Mouse (Mus musculus): ENCODE data around the gene Plxnb3. TPM values are rescaled to one million over a fixed set of nuclear protein-coding genes. Genes with fewer than 3 reads are reported as not detected.
"Not testable (repeated sequence)": the region's sequence is repeated elsewhere in the genome, so short reads cannot be mapped to it uniquely, and the experiment has no call there.

The Plxnb3 gene
- polyA plus RNA-seq, 1 experiment from 2014 or later = 0.32 TPM

DNA sequence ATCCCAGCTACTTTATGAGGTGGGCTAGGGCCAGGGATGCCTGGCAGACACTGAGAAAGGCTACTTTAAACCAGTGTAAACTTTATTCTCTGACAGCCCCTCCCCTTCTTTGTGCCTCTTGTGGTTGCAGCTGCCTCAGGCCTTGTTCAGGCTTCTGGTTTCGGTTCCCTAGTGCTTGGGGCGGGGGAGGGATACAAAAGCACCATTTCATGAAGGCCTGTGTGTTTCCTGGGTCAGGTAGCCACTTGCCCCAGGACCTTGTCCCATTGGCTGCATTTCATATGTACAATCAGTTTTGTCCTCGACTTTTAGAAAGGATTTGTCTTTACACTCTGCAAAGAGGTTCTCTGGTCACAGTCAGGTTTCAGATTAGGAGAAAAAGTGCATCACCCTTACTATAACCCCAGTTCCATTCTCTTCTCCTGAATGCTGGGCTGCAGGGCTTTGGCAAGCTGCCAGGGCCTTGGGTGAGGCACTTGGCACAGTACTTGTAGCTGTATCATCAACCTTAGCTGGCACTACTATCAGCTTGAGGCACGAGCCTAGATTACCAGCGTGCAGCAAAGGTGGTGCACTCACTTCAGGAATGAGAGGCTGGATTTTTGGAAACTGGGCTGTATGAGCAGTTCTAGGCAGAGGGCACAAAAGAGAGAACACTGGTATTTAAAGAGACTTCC is 38.1 kb upstream of the Plxnb3 start:
- DNase-seq = peak; percentile 56
- peak overlapping the region; percentile 67 for H3K4me2 ChIP-seq
- 36% methylated on average over 5 of the region's 5 CpGs for WGBS
- no peaks in the 10 kb centered on the region for H3K27me3 ChIP-seq (ENCODE audit: insufficient read depth, low read length)
- H3K27ac ChIP-seq (ENCODE audit: low read depth) = peak overlapping the region; percentile 77
- no peak overlapping the region; the same call in 1 of the 2 replicates for H3K9ac ChIP-seq
- 0 out of 2 replicates have a peak, but pooled peaks cover 4% of the 10 kb centered on the region for H3K36me3 ChIP-seq (ENCODE audit: insufficient read depth)
- no peaks in the 10 kb centered on the region for H3K4me1 ChIP-seq (ENCODE audit: insufficient read depth)
- no peak for ATAC-seq (ENCODE audit: insufficient read depth)
- H3K9me3 ChIP-seq (ENCODE audit: low read depth, low read length) = no peaks in the 10 kb centered on the region
- no peak overlapping the region for H3K4me3 ChIP-seq (ENCODE audit: low read depth, low read length)
- no peak for TF ChIP-seq CTCF (IDR thresholded peaks at IDR 0.05; ENCODE audit: low read depth)

DNA sequence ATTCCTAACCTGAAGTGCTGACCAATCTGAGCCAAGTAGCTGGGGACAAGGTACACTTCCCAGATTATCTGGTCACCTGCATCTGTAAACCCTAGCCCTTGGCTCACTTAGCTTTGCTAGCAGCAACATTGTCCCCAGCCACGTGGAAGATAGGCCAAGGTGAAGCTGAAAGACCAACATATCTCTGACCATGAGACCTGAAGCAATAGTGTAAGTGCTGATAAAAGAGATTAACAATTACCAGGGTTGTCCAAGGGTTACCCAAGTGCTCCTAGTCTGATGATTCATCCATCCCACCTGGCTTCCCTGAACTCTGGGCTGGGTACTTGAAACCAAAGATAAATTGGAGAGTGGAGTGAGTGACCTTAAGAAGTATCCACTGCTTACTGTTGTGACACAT is 26.0 kb upstream of the Plxnb3 start:
- no peak for TF ChIP-seq CTCF (IDR thresholded peaks at IDR 0.05; ENCODE audit: low read depth)
- 0 out of 2 replicates have a peak, but pooled peaks cover 8% of the 10 kb centered on the region for H3K36me3 ChIP-seq (ENCODE audit: insufficient read depth)
- H3K9me3 ChIP-seq (ENCODE audit: low read depth, low read length) = no peaks in the 10 kb centered on the region
- no peak overlapping the region for H3K27ac ChIP-seq (ENCODE audit: low read depth)
- H3K4me2 ChIP-seq = no peak overlapping the region
- H3K27me3 ChIP-seq (ENCODE audit: insufficient read depth, low read length) = no peaks in the 10 kb centered on the region
- 45% methylated on average over 1 of the region's 1 CpGs for whole genome bisulfite sequencing
- ATAC-seq (ENCODE audit: insufficient read depth) (no peak), DNase-seq (no peak)
- H3K9ac ChIP-seq = no peak overlapping the region
- H3K4me3 ChIP-seq (ENCODE audit: low read depth, low read length) = no peak overlapping the region
- no peaks in the 10 kb centered on the region for H3K4me1 ChIP-seq (ENCODE audit: insufficient read depth)

DNA sequence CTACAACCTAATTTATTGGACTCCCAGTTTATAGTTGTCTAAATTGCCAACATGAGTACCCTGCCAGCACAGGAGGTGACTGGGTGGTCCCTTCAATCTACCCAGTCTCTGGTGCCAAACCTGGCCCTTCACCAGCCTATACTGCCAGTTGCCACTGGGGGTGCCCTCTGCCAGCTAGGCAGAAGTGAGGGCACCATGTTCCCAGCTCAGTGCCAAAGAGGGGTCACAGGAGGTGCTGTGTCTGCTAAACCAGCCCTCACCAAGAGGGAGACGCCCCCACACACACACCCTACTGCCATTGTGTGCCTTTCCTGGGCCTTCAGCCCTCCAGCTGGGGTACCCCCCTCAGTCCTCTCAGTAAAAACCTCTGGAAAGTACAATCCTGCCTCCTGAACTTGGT is 18.7 kb upstream of the Plxnb3 start:
- 0 out of 2 replicates have a peak, but pooled peaks cover 5% of the 10 kb centered on the region for H3K36me3 ChIP-seq (ENCODE audit: insufficient read depth)
- H3K4me2 ChIP-seq = no peak overlapping the region
- no peak overlapping the region for H3K4me3 ChIP-seq (ENCODE audit: low read depth, low read length)
- WGBS = 63% methylated on average over 1 of the region's 1 CpGs
- H3K9me3 ChIP-seq (ENCODE audit: low read depth, low read length) = no peaks in the 10 kb centered on the region
- no peaks in the 10 kb centered on the region for H3K27me3 ChIP-seq (ENCODE audit: insufficient read depth, low read length)
- H3K27ac ChIP-seq (ENCODE audit: low read depth) = no peak overlapping the region
- ATAC-seq (ENCODE audit: insufficient read depth) (no peak), DNase-seq (no peak)
- TF ChIP-seq CTCF (IDR thresholded peaks at IDR 0.05; ENCODE audit: low read depth) = peak; percentile 22; the same call in 1 of the 2 replicates
- H3K9ac ChIP-seq = no peak overlapping the region
- H3K4me1 ChIP-seq (ENCODE audit: insufficient read depth) = no peaks in the 10 kb centered on the region

DNA sequence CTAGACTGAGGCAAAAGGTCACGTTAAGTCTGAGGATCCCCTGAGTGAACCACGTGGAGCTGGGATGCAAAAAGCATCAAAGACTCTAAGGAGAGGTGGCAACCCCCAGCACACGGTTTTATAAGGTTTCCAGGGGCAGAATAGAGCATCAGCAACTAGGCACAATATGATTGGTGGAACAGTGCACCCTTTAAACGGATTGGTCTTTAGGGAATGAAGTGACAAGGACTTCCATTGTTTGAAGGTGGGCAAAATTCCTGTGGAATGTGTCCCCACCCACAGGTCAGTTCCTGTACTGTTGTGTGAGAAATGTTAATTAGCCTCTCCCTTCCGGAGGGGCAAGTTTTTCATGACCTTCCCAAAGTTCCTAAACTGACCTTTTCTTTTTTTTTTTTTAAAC is 17.7 kb upstream of the Plxnb3 start:
- H3K4me2 ChIP-seq = no peak overlapping the region
- DNase-seq (no peak), ATAC-seq (ENCODE audit: insufficient read depth) (no peak)
- H3K9ac ChIP-seq = no peak overlapping the region
- no peak for TF ChIP-seq CTCF (IDR thresholded peaks at IDR 0.05; ENCODE audit: low read depth)
- no peaks in the 10 kb centered on the region for H3K9me3 ChIP-seq (ENCODE audit: low read depth, low read length)
- no peaks in the 10 kb centered on the region for H3K4me1 ChIP-seq (ENCODE audit: insufficient read depth)
- H3K4me3 ChIP-seq (ENCODE audit: low read depth, low read length) = no peak overlapping the region
- WGBS = 59% methylated on average over 5 of the region's 5 CpGs
- no peaks in the 10 kb centered on the region for H3K27me3 ChIP-seq (ENCODE audit: insufficient read depth, low read length)
- H3K27ac ChIP-seq (ENCODE audit: low read depth) = no peak overlapping the region
- H3K36me3 ChIP-seq (ENCODE audit: insufficient read depth) = 0 out of 2 replicates have a peak, but pooled peaks cover 5% of the 10 kb centered on the region

DNA sequence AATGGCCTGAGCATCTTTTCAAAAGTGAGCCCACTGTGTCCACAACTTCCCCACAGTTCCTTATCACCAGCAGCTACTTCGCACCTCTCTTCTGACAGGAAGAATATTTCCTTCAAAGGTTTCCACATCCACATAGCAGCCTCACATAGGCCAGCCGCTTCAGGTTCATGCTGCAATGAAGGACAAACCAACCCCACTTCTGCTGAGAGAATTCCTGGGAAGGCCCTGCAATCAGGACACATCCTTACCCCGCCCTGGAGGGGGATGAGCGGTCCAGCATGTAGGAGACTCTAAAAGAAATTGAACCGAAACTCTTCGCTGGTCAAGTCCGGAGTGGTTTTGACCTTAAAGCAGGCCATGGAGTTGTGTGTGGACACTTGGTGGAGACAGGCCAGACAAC is 17.0 kb upstream of the Plxnb3 start:
- not testable (repeated sequence) for H3K36me3 ChIP-seq (ENCODE audit: insufficient read depth); H3K4me1 ChIP-seq (ENCODE audit: insufficient read depth); H3K4me2 ChIP-seq; H3K9me3 ChIP-seq (ENCODE audit: low read depth, low read length); DNase-seq; H3K27ac ChIP-seq (ENCODE audit: low read depth); H3K9ac ChIP-seq; ATAC-seq (ENCODE audit: insufficient read depth); H3K27me3 ChIP-seq (ENCODE audit: insufficient read depth, low read length); H3K4me3 ChIP-seq (ENCODE audit: low read depth, low read length)
- WGBS = 89% methylated on average over 7 of the region's 7 CpGs

DNA sequence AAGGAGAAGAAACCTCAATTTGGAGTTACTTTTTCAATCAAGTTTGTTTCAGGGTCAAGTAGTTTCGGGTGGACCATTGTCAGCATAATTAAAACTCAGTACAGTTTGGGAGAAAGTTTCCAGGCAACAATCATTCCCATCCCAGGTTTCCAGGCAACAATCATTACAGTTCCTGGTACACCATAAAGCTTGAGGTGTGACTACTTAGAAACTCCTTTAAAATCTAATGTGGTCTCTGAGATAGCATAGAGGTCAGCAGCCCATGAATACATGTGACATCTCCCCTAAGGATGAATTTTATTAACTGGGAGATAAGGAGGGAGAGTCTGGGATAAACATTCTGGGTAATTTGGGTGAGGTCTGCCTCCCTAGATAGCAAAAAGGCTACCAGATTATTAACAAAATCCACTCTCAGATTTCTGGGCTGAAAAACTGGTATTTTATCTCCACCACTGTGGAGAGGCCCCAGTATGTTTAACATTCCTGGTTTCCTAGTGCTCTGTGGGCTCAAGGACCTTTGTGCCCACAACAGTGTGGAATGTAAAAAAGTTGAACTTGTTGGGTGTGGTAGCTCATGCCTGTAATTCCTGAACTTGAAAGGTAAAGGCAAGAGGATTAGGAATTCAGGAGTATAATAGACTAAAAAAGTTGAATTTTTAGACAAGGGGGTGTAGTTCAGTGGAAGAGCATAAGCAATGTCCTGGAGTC is 12.0 kb upstream of the Plxnb3 start:
- ATAC-seq (ENCODE audit: insufficient read depth) = peak; percentile 65; the same call in 1 of the 2 replicates

DNA sequence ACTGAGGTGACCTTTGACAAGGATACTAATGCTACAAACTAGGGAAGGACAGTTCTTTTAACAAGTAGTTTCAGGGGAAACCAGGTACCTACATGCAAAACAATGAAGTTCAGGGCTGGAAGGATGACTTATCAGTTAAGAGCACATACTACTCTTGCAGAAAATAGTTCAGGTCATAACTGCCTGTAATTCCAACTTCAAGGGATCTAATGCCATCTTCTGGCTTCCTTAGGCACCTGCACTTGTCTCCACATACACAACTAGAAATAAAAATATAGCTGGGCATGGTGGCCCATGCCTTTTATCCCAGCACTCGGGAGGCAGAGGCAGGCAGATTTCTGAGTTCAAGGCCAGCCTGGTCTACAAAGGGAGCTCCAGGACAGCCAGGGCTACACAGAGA is 7.9 kb upstream of the Plxnb3 start:
- 0 out of 2 replicates have a peak, but pooled peaks have one; percentile 3 for TF ChIP-seq CTCF (IDR thresholded peaks at IDR 0.05; ENCODE audit: low read depth)
- no peak for ATAC-seq (ENCODE audit: insufficient read depth)
- H3K36me3 ChIP-seq (ENCODE audit: insufficient read depth) = no peaks in the 10 kb centered on the region

More for the DNA sequence above, 12.0 kb upstream of the Plxnb3 start:
- Histone ChIP-seq H3K9me3 (ENCODE audit: low read depth, low read length) (no peaks in the 10 kb centered on the region), H3K27ac (ENCODE audit: low read depth) (peak overlapping the region; percentile 70; the same call in 1 of the 2 replicates), H3K4me3 (ENCODE audit: low read depth, low read length) (no peak overlapping the region), H3K36me3 (ENCODE audit: insufficient read depth) (no peaks in the 10 kb centered on the region), H3K27me3 (ENCODE audit: insufficient read depth, low read length) (no peaks in the 10 kb centered on the region), H3K9ac (no peak overlapping the region), H3K4me1 (ENCODE audit: insufficient read depth) (no peaks in the 10 kb centered on the region), H3K4me2 (no peak overlapping the region)
- peak; percentile 33 for DNase-seq
- TF ChIP-seq CTCF (IDR thresholded peaks at IDR 0.05; ENCODE audit: low read depth) = no peak
- 64% methylated on average over 1 of the region's 1 CpGs for WGBS

More for the DNA sequence above, 7.9 kb upstream of the Plxnb3 start:
- no peak overlapping the region for H3K27ac ChIP-seq (ENCODE audit: low read depth)
- no peak overlapping the region for H3K4me2 ChIP-seq
- H3K4me1 ChIP-seq (ENCODE audit: insufficient read depth) = no peaks in the 10 kb centered on the region
- no peaks in the 10 kb centered on the region for H3K9me3 ChIP-seq (ENCODE audit: low read depth, low read length)
- no peak overlapping the region for H3K9ac ChIP-seq
- 95% methylated on average over 1 of the region's 1 CpGs for WGBS
- H3K4me3 ChIP-seq (ENCODE audit: low read depth, low read length) = no peak overlapping the region
- H3K27me3 ChIP-seq (ENCODE audit: insufficient read depth, low read length) = no peaks in the 10 kb centered on the region
- DNase-seq = no peak
